Mouse (Mus musculus) gastrocnemius, postnatal 4 days (tissue): ENCODE results near the gene Mthfd1l. TPM values are rescaled to one million over a fixed set of nuclear protein-coding genes. Genes with fewer than 3 reads are reported as not detected.
"Not testable (repeated sequence)": the region's sequence is repeated elsewhere in the genome, so short reads cannot be mapped to it uniquely, and the experiment has no call there.

Experiments
- DNase-seq, 2 experiments: peaks; one replicate each; pipeline ENCODE4 v3.0.0; 2021 to 2022; ENCODE audit warnings: low spot score in 2 of 2, mixed read lengths in 2 of 2
- total RNA-seq, 2 experiments: library from RNA; stranded (reverse); gene quantifications; 2 replicates each; pipeline ENCODE4 v1.2.3; 2021

Mthfd1l gene
- total RNA-seq, 2 experiments from 2014 or later = 9.1 to 10.1 TPM

DNA sequence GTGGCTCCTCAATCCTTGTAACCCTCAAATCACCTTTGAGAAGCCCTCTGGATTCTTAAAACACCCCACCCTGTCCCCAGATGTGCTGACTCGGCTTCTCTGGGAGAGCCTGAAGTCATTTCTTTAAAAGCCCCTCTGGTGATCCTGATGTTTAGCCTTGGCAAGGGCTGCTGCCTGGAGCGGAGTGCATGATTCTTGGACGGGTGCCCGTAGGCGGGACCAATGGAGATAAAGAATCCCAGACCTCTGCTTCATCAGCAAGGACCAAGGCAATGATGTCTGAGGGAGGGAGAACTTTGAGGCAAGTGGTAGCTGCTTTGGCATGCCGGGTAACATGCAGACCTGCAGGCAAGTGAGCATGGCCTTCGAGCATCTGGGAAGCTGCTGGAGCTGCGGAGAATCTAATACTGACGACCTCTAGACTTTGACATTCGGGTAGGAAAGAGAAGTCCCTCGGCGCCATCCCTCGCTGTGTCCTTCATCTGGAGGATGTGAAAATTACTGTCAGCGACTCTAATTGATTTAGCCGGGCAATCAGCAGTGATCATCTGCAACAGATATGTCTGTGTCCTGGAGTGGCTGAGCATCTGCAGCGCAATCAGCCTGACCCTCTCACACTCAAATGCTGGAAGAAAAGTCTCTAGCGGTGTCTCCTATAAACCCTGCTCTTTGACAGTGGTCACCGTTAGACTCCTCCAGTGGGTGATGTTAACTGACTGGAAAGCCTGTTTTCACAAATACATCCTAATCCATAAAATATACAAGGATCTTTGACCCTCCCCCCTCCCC, 215.9 kb downstream of the Mthfd1l start:
- peak; percentile 79 to 88 for DNase-seq

DNA sequence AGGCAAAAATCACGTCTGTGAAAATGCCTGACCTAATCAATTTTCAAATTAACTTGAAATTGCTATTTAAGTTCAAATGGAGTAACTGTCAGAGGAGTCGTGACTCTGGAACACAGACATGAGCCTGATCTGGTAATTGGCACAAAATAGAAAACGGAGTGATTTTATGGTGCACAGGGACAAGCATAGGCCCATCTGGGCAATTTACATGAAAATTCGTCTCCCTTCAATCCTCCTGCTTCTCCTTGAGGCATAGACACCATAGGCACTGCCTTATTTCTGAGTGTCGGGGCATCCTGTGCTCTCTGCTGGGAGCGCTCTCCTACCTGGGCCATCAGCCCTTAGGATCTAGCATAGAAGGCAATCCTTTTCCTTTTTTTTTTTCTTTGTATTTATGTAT, 216.5 kb downstream of the Mthfd1l start:
- DNase-seq = no peak

DNA sequence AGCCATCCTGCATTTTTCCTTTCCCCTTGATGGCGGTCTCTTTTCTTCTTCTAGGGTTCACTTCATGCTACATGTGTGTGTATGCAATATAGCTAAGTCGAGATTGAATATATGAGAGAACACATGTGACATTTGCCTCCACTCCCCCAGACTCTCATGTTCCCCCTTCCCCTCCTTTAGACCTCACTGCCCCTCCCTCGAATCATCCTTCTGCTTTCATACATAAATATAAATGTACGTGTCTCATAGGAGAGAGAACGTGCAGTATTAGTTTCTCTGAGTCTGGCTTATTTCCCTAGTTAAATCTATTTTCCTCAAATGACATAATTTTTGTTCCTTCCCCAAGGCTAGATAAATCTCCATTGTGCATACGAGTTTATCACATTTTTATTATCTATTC, 226.1 kb downstream of the Mthfd1l start:
- DNase-seq = no peak

- DNase-seq = no peak
Measured at GRCm38 (mm10) chr10:4199926-4200325, 227.0 kb downstream of the Mthfd1l start.

DNA sequence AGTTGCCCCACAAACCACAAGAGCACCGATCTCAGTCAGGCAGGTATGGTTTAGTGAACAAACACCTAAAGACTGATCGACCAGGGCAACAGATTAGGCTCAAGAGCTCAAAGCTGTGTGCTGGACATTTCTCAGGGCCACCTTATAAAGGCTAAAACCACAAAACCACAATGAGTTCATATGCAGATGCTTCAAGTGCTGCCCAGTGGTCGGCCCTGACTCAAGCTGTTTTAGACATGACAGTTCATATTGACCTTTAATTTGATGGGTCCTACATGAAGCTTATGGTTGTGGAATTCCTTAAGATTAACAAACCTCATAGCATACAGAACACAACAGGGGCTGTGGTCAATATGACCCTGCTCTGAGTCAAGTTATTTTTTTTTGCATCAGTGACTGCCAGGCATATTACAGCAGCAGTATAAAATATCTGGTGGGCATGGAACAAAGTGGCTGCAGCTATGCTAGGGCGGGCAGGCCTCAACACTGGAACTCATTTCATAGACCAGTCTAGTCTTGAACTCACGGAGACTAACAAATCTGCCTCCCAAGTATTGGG, 227.7 kb downstream of the Mthfd1l start:
- DNase-seq = no peak

DNA sequence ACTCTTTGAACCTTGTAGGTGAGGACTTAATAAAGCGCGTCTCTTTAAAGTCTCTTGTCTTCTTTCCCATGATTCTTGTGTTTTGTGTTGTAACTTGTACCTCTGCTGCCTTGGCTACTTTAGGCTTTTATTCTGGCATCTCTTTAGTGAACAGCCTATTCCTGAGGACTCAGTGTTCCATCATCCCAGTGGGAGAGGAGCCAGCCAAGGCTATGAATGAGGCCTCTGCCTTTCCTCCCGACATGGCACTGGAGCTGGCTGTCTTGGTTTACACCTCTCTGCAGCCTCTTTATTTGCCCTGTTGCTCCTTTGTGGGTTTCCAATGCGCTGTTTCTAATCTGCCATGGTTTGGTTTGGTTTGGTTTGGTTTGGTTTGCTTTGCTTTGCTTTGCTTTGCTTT, 228.2 kb downstream of the Mthfd1l start:
- DNase-seq = no peak

DNA sequence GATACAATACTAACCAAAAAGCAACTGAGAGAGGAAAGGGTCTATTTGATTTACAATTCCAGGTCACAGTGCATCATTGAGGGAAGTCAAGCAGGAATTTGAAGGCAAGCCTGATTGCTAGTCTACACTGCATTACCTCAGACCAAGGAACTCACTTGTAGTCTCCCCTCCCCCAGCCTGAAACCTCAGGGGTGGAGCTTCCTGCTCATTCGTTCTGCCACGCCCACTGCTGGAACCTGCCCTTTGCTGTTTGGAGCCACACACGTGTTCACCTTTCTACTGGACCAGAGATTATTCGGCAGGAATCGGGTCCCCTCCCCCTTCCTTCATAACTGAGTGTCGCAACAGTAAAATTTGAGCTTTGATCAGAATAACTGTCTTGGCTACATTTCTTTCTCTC, 230.7 kb downstream of the Mthfd1l start:
- not testable (repeated sequence) for DNase-seq

GRCm38 (mm10) chr10:4209040-4209439, 236.1 kb downstream of the Mthfd1l start:
- no peak for DNase-seq

DNA sequence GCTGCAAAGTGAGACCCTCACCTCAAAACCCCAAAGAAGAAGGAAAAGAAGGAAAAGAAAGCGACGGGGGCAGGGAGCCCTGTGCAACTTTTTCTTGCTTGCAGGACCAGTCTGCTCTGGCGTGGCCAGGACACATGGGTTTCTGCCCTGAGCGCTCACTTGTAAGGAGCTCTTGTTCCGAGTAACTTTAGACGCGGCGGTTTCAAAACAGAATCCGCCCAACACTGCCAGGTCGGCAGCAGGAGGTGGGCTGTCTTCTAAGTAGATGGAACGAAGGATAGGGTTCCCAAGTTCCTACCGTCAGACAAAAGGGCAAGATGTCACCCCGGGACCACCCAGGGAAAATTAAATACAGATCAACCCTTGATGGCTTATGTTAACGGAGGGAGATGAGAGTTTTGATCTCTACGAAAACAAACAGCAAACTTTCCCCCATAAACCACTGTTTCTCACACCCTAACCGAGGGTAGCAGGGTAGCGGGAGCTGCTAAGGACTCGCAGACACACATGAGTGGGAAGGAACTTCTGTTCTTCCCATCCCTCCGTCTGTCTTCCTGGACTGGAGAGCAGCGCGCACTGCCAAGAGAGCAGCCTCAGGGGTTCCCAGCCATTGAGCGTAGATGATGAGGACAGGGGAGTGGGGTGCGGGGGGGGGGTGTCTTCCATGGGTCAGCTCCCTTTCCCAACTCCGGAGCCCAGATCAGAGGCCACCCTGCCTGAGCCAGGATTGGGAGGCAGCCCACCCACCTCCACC, 237.6 kb downstream of the Mthfd1l start:
- peak in 1 of 2 experiments; percentile 23 for DNase-seq

DNA sequence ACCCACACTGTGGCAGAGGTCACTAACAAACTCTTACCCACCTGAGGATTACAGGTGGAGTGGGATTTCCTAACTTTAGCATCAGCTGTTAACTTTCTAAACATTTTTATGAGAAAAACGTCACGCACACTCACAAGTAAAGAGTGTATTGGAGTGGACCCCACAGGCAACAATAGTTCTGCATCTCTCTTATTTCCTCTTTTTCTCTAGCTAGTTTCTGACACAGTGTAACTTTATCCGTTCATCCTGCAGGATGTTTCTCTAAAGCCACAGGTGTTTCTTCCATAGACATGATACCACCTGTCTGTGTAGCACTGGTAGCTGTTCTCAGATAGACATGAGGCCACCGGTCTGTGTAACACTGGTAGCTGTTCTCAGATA, 238.1 kb downstream of the Mthfd1l start:
- DNase-seq = no peak

Other genes with a start within 250 kb of the Mthfd1l start
- 10 to 100 TPM; 19.6 to 20.2 TPM for gene Plekhg1, start 232.8 kb upstream of the Mthfd1l start, total RNA-seq